Mouse (Mus musculus) heart, adult 8-10 months (tissue): Measurements from ENCODE around the gene Arid1b. TPM values are rescaled to one million over a fixed set of nuclear protein-coding genes. Genes with fewer than 3 reads are reported as not detected.

Experiments used
- DNase-seq: peaks from one replicate; pipeline ENCODE4 v3.0.0; 2022; ENCODE audit warnings: low spot score
- total RNA-seq, 4 experiments: library from RNA; stranded (reverse); gene quantifications; 2 replicates each; pipeline ENCODE4 v1.2.4; 2022

Arid1b gene
- total RNA-seq, 4 experiments from 2014 or later: 25.0 to 27.2 (median 26.2) TPM

- DNase-seq: peak; percentile 68
Observed at GRCm38 (mm10) chr17:4995561-4996051, 1.5 kb downstream of the Arid1b start.

- DNase-seq: no peak
Observed at GRCm38 (mm10) chr17:4996121-4996813, 2.1 kb downstream of the Arid1b start.

GRCm38 (mm10) chr17:4996814-4997549, 2.9 kb downstream of the Arid1b start:
- peak; percentile 49 for DNase-seq

- no peak for DNase-seq
Observed at GRCm38 (mm10) chr17:4997968-4998367, 3.8 kb downstream of the Arid1b start.

GRCm38 (mm10) chr17:4999256-4999655, 5.1 kb downstream of the Arid1b start:
- DNase-seq: no peak

GRCm38 (mm10) chr17:5000001-5000400, 5.9 kb downstream of the Arid1b start:
- DNase-seq: no peak

GRCm38 (mm10) chr17:5000871-5001270, 6.7 kb downstream of the Arid1b start:
- DNase-seq: no peak

GRCm38 (mm10) chr17:5001531-5002131, 7.5 kb downstream of the Arid1b start:
- DNase-seq: peak; percentile 47

- DNase-seq: no peak
Observed at GRCm38 (mm10) chr17:5002937-5003508, 8.9 kb downstream of the Arid1b start.

GRCm38 (mm10) chr17:5004266-5004665, 10.1 kb downstream of the Arid1b start:
- DNase-seq: no peak

- DNase-seq: no peak
Observed at GRCm38 (mm10) chr17:5004706-5005105, 10.6 kb downstream of the Arid1b start.

GRCm38 (mm10) chr17:5005285-5005684, 11.2 kb downstream of the Arid1b start:
- DNase-seq: no peak

GRCm38 (mm10) chr17:5007156-5007658, 13.1 kb downstream of the Arid1b start:
- no peak for DNase-seq

- no peak for DNase-seq
Observed at GRCm38 (mm10) chr17:5008236-5008635, 14.1 kb downstream of the Arid1b start.

GRCm38 (mm10) chr17:5008761-5009160, 14.6 kb downstream of the Arid1b start:
- DNase-seq: no peak

- DNase-seq: no peak
Observed at GRCm38 (mm10) chr17:5009526-5010260, 15.6 kb downstream of the Arid1b start.

- no peak for DNase-seq
Observed at GRCm38 (mm10) chr17:5010781-5011180, 16.6 kb downstream of the Arid1b start.

- no peak for DNase-seq
Observed at GRCm38 (mm10) chr17:5012091-5012490, 18.0 kb downstream of the Arid1b start.

- DNase-seq: no peak
Observed at GRCm38 (mm10) chr17:5012517-5012916, 18.4 kb downstream of the Arid1b start.

- DNase-seq: no peak
Observed at GRCm38 (mm10) chr17:5014327-5014957, 20.3 kb downstream of the Arid1b start.

- DNase-seq: no peak
Observed at GRCm38 (mm10) chr17:5016404-5016803, 22.3 kb downstream of the Arid1b start.
